Mouse (Mus musculus): ENCODE measurements around the gene Dbp. TPM values are rescaled to one million over a fixed set of nuclear protein-coding genes. Genes with fewer than 3 reads are reported as not detected.

The Dbp gene
- total RNA-seq, 1 experiment, result 10.0 TPM

DNA sequence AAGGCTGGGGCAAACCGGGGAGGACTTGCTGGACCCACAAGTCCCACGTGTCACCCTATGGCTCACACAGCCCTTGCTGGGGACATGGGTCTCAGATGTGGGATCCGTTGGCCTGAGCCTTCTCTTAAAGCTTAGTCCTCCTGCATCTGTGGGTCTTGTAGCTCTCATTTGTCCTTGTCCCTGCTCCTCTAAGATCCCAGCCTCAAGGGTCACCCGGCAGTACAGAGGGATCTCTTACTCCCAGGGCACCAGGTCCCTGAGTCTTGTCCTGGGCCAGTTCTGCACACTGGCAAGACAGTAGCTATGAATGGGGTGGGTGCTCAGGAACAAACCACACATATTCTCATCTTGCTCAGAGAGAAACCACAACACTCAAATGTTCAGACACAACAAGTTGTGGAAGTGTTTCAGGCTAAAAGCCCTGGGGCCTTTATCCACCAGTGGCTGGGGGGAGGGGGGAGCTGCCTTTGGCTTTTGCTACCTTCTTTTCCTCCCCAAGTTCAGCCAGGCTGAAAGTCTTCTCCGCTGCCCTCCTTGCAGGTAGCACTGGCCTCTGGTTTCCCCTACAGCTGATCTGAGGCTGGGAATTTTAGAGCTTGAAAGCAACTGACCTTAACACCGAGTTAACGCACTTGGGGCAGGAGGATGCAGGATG, 21.4 kb upstream of the Dbp start, which contains the start of gene Ntn5:
TSS of gene Ntn5 (plus strand) at position 627 of the 655 bp plus-strand sequence.
- Histone ChIP-seq H3K9ac (ENCODE audit: insufficient read depth, low read depth, low read length, poor library complexity, severe bottlenecking) (peak within 1 kb of the TSS; percentile 52; the same call in 1 of the 2 replicates), H3K36me3 (ENCODE audit: control insufficient read depth, insufficient read depth, low read length, poor library complexity, severe bottlenecking) (no peaks in the 10 kb centered on the region), H3K27ac (ENCODE audit: insufficient read depth, low read depth, low read length, poor library complexity, severe bottlenecking) (no peak within 1 kb of the TSS), H3K4me3 (ENCODE audit: insufficient read depth in 1 of 2, low read depth in 1 of 2, low read length in 2 of 2, poor library complexity in 1 of 2, severe bottlenecking in 1 of 2) (peak within 1 kb of the TSS in 1 of 2 experiments; percentile 36; a peak in 1 of 4 replicates), H3K4me1 (ENCODE audit: control insufficient read depth in 2 of 2, insufficient read depth in 2 of 2, low read length in 2 of 2, poor library complexity in 1 of 2) (peaks cover 0 to 11% of the 10 kb centered on the region in 2 experiments; a peak in 1 of 4 replicates), H3K9me3 (ENCODE audit: control insufficient read depth, insufficient read depth, low read depth, low read length) (no peaks in the 10 kb centered on the region)
- no peak for DNase-seq (ENCODE audit: low read depth, low spot score)
- in situ Hi-C loops (cut with MboI; ENCODE audit: low sequenced_read_pairs in 2 of 2, unreplicated experiment in 2 of 2), result no loop called here
- TF ChIP-seq ZC3H11A (IDR thresholded peaks at IDR 0.05; ENCODE audit: borderline replicate concordance, low read depth, low read length) (no peak), ZNF384 (IDR thresholded peaks at IDR 0.05; ENCODE audit: low read depth, low read length) (no peak), MAFK (IDR thresholded peaks at IDR 0.05; ENCODE audit: insufficient read depth, low read depth, low read length) (no peak), HCFC1 (IDR thresholded peaks at IDR 0.05; ENCODE audit: borderline replicate concordance, insufficient read depth, low read length) (no peak), CHD2 (IDR thresholded peaks at IDR 0.05; ENCODE audit: low read depth, low read length) (no peak)

DNA sequence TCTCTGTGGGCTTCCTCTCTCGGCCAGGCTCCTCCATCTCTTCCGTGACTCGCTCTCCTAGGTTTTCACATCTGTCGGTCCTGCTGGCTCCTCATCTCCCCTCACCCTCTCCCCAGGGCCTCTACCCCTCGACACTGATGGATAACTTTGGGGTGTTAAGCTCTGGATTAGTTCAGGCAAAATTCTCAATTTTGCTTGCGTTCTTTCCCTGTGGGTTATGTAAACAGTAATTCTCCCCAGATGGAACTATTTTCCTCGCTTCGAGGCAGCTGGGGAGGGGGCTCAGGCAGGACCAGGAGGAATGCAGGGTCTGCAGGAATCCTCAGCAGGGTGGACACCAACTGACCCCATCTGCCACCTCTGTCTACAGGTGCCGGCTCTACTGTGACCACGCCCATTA, 19.1 kb upstream of the Dbp start:
- peaks cover 0 to 14% of the 10 kb centered on the region in 2 experiments; a peak in 1 of 4 replicates for H3K4me1 ChIP-seq (ENCODE audit: control insufficient read depth in 2 of 2, insufficient read depth in 2 of 2, low read length in 2 of 2, poor library complexity in 1 of 2)
- no peak overlapping the region for H3K27ac ChIP-seq (ENCODE audit: insufficient read depth, low read depth, low read length, poor library complexity, severe bottlenecking)
- DNase-seq (ENCODE audit: low read depth, low spot score), result no peak
- H3K36me3 ChIP-seq (ENCODE audit: control insufficient read depth, insufficient read depth, low read length, poor library complexity, severe bottlenecking), result no peaks in the 10 kb centered on the region
- in situ Hi-C loops (cut with MboI; ENCODE audit: low sequenced_read_pairs in 2 of 2, unreplicated experiment in 2 of 2), result no loop called here
- no peak overlapping the region for H3K9ac ChIP-seq (ENCODE audit: insufficient read depth, low read depth, low read length, poor library complexity, severe bottlenecking)
- no peaks in the 10 kb centered on the region for H3K9me3 ChIP-seq (ENCODE audit: control insufficient read depth, insufficient read depth, low read depth, low read length)
- H3K4me3 ChIP-seq (ENCODE audit: insufficient read depth in 1 of 2, low read depth in 1 of 2, low read length in 2 of 2, poor library complexity in 1 of 2, severe bottlenecking in 1 of 2), result no peak overlapping the region
- TF ChIP-seq HCFC1 (IDR thresholded peaks at IDR 0.05; ENCODE audit: borderline replicate concordance, insufficient read depth, low read length) (no peak), CHD2 (IDR thresholded peaks at IDR 0.05; ENCODE audit: low read depth, low read length) (no peak), ZNF384 (IDR thresholded peaks at IDR 0.05; ENCODE audit: low read depth, low read length) (no peak), MAFK (IDR thresholded peaks at IDR 0.05; ENCODE audit: insufficient read depth, low read depth, low read length) (no peak), ZC3H11A (IDR thresholded peaks at IDR 0.05; ENCODE audit: borderline replicate concordance, low read depth, low read length) (no peak)

DNA sequence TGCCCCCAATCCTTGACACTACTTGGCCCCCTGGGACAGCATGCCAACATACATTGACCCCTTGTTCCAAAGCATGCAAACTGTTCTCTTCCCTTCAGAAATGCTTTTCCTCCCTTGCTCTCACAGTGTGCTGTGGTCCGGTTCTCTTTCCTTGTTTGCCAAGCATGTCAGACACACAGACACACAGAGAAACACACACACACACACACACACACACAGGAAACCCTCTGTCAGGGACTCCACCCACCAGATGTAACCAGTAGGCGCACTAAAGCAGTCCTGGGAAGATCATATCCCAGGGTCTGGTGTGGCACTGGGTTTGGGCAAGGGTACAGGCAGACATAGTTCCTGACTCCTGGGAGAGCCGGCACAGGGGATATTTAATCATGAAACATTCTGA, 18.0 kb upstream of the Dbp start:
- Histone ChIP-seq H3K4me1 (ENCODE audit: control insufficient read depth in 2 of 2, insufficient read depth in 2 of 2, low read length in 2 of 2, poor library complexity in 1 of 2) (peaks cover 0 to 20% of the 10 kb centered on the region in 2 experiments; a peak in 1 of 4 replicates), H3K27ac (ENCODE audit: insufficient read depth, low read depth, low read length, poor library complexity, severe bottlenecking) (no peak overlapping the region), H3K9me3 (ENCODE audit: control insufficient read depth, insufficient read depth, low read depth, low read length) (no peaks in the 10 kb centered on the region), H3K4me3 (ENCODE audit: insufficient read depth in 1 of 2, low read depth in 1 of 2, low read length in 2 of 2, poor library complexity in 1 of 2, severe bottlenecking in 1 of 2) (no peak overlapping the region), H3K36me3 (ENCODE audit: control insufficient read depth, insufficient read depth, low read length, poor library complexity, severe bottlenecking) (no peaks in the 10 kb centered on the region), H3K9ac (ENCODE audit: insufficient read depth, low read depth, low read length, poor library complexity, severe bottlenecking) (no peak overlapping the region)
- no peak for DNase-seq (ENCODE audit: low read depth, low spot score)
- TF ChIP-seq MAFK (IDR thresholded peaks at IDR 0.05; ENCODE audit: insufficient read depth, low read depth, low read length) (no peak), CHD2 (IDR thresholded peaks at IDR 0.05; ENCODE audit: low read depth, low read length) (no peak), ZC3H11A (IDR thresholded peaks at IDR 0.05; ENCODE audit: borderline replicate concordance, low read depth, low read length) (no peak), HCFC1 (IDR thresholded peaks at IDR 0.05; ENCODE audit: borderline replicate concordance, insufficient read depth, low read length) (no peak), ZNF384 (IDR thresholded peaks at IDR 0.05; ENCODE audit: low read depth, low read length) (no peak)
- in situ Hi-C loops (cut with MboI; ENCODE audit: low sequenced_read_pairs in 2 of 2, unreplicated experiment in 2 of 2), result no loop called here

DNA sequence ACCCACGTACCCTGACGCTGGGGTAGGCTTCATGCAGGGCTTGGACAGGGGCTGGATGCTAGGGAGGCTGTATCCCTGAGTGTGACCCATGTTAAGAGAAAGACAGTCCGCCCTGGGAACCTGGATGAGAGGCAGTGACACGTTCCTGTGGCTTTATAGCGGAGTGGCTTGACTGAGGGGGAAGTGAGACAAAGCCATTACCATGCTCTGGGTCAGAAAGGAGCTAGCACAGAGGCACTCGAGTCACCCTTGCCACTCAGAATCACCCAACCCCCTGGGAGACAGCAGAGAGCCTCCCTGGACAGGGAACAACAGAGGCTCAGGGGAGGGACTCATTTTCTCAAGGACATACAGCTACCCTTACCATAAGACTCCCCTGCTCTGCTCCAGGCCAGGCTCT, 15.8 kb upstream of the Dbp start:
- DNase-seq (ENCODE audit: low read depth, low spot score), result no peak
- H3K9me3 ChIP-seq (ENCODE audit: control insufficient read depth, insufficient read depth, low read depth, low read length), result no peaks in the 10 kb centered on the region
- H3K9ac ChIP-seq (ENCODE audit: insufficient read depth, low read depth, low read length, poor library complexity, severe bottlenecking), result no peak overlapping the region
- TF ChIP-seq MAFK (IDR thresholded peaks at IDR 0.05; ENCODE audit: insufficient read depth, low read depth, low read length) (no peak), HCFC1 (IDR thresholded peaks at IDR 0.05; ENCODE audit: borderline replicate concordance, insufficient read depth, low read length) (no peak)
- peaks cover 0 to 23% of the 10 kb centered on the region in 2 experiments; a peak in 1 of 4 replicates for H3K4me1 ChIP-seq (ENCODE audit: control insufficient read depth in 2 of 2, insufficient read depth in 2 of 2, low read length in 2 of 2, poor library complexity in 1 of 2)
- H3K36me3 ChIP-seq (ENCODE audit: control insufficient read depth, insufficient read depth, low read length, poor library complexity, severe bottlenecking), result no peaks in the 10 kb centered on the region
- H3K27ac ChIP-seq (ENCODE audit: insufficient read depth, low read depth, low read length, poor library complexity, severe bottlenecking), result no peak overlapping the region
- H3K4me3 ChIP-seq (ENCODE audit: insufficient read depth in 1 of 2, low read depth in 1 of 2, low read length in 2 of 2, poor library complexity in 1 of 2, severe bottlenecking in 1 of 2), result no peak overlapping the region
- in situ Hi-C loops (cut with MboI; ENCODE audit: low sequenced_read_pairs in 2 of 2, unreplicated experiment in 2 of 2), result no loop called here

All from ES-E14 (cell line).